Mouse (Mus musculus) bone marrow macrophage, adult 2 months (primary cell): ENCODE results near the gene Serping1. TPM values are rescaled to one million over a fixed set of nuclear protein-coding genes. Genes with fewer than 3 reads are reported as not detected.
"Not testable (repeated sequence)": the region's sequence is repeated elsewhere in the genome, so short reads cannot be mapped to it uniquely, and the experiment has no call there.

Experiments used
- H3K27ac ChIP-seq: 2 replicates; pipeline ENCODE4 v1.5.1; 2012; ENCODE audit warnings: low read depth, low read length; ENCODE audit not compliant: insufficient read depth
- H3K4me1 ChIP-seq: 2 replicates; pipeline ENCODE4 v1.6.1; 2012; ENCODE audit warnings: low read length; ENCODE audit not compliant: control insufficient read depth, insufficient read depth
- H3K4me3 ChIP-seq: 2 replicates; pipeline ENCODE4 v1.5.1; 2012; ENCODE audit warnings: mild to moderate bottlenecking, low read length, moderate library complexity; ENCODE audit not compliant: insufficient read depth
- CTCF ChIP-seq: IDR thresholded peaks from 2 replicates; pipeline ENCODE4 v1.5.1; 2012; ENCODE audit warnings: low read depth, mild to moderate bottlenecking, low read length, moderate library complexity
- POLR2A ChIP-seq: IDR thresholded peaks from 2 replicates; pipeline ENCODE4 v1.6.1; 2012; ENCODE audit warnings: mild to moderate bottlenecking, low read depth, low read length, borderline replicate concordance
- polyA plus RNA-seq: library from polyadenylated mRNA; stranded (reverse); fragments of >200 nt; gene quantifications from 2 replicates; pipeline ENCODE4 v1.2.4, GENCODE M21; 2012; ENCODE audit not compliant: missing spikeins, insufficient read depth, insufficient read length

The Serping1 gene
- polyA plus RNA-seq, 1 experiment = 0.83 TPM

DNA sequence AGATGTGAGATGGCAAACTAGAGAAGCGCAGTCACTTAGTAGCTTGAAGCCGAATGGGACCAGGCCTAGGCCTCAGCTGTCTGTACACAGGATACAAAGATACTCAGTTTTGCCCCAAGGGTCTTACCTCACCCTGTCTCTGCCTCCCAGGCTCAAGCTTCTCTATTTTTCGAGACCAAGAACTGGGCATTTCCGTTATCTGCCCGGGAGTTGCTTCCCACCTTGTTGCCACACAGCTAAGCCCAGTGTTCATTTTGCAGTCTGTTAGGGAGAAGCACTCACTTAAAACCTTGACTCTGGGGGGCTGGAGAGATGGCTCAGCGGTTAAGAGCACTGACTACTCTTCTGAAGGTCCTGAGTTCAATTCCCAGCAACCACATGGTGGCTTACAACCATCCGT lies 28.7 kb upstream of the Serping1 start:
- Histone ChIP-seq H3K4me3 (no peak overlapping the region), H3K27ac (no peak overlapping the region), H3K4me1 (peaks cover 6% of the 10 kb centered on the region)
- TF ChIP-seq CTCF (no peak), POLR2A (no peak)

DNA sequence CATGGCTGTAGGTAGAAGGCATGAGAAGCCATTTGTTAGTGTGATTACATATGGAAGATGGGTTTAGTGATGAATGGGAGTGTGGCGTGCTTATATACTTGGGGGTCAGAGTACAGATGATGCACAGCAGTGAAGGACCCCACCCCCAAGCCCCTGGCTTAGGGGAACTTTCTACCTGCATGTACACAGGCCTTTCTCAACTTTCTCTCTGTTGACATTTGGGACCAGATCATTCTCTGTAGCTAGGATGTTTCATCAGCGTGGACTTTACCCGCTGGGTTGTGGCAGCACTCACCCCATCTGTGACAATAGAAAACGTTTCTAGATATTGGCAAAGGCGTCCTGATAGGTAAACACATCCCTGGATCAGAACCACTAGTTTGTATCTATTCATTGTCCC lies 26.0 kb upstream of the Serping1 start:
- H3K4me1 ChIP-seq, H3K4me3 ChIP-seq, H3K27ac ChIP-seq: not testable (repeated sequence)

DNA sequence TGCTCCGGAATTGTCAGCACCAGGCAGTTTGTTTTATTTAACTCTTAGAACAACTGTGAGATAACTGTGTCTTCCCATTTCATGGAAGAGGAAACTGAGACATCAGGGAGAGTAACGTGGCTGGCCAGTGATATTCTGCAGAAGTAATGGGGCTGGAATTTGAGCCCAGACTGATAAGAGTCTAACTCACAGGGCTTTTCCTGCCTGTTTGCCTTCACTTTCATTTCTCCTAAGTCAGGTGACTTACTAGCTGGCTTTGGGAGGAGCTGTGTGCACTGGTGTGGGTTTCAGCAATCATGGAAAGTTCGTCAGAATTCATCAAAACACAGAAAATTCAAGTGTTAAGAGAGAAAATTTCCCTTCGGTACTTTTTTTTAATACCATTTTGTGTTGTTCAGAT lies 25.1 kb upstream of the Serping1 start:
- Histone ChIP-seq H3K4me1 (peaks cover 9% of the 10 kb centered on the region), H3K4me3 (peak overlapping the region; percentile 29; the same call in 1 of the 2 replicates), H3K27ac (peak overlapping the region; percentile 25)
- no peak for TF ChIP-seq POLR2A
- TF ChIP-seq CTCF = no peak

DNA sequence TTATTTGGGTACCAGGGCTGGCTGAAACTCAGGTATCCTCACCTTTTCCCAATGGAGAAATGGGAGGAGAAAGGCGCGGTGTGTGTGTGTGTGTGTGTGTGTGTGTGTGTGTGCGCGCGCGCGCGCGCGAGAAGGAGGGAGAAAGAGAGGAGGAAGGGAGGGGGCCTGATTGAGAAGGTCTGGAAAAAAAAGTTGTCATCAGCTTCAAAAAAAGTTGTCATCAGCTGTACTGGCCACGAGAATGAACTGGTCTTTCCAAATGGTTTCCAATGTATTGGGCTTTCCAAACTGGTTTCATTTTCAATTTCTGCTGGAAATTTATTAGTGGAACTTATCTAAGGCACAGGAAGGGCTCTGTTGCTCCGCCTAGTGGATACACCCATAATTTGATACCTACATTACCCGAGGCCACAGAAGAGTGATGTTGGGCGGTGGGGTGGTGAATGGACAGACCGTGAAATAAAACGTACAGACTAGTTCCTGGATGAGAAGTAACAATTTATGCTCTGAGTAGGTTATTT lies 23.9 kb upstream of the Serping1 start:
- Histone ChIP-seq H3K27ac (peak overlapping the region; percentile 63), H3K4me3 (peak overlapping the region; percentile 79), H3K4me1 (peaks cover 11% of the 10 kb centered on the region)
- TF ChIP-seq POLR2A = no peak
- no peak for TF ChIP-seq CTCF

DNA sequence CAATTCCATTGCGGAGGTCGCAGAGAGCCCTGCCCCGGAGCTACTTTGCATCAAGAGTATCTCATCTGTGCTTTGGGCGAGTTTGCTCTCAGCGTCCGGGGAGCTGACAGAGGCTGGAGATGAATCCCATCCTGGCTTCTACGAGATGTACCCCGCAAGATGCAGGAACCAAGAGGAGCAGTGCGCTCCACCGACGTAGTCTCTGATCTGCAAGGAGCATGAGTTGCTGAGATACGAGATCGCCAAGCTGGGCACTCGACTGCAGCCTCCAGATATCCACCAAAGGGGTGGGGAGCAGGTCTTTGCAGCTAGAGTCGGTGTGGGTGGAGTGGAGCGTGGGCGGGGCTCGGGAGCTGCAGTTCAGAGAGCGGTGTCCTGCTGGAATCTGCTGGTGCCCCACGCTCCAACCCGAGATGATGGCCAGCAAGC lies 23.3 kb upstream of the Serping1 start, which contains the start of gene Ube2l6:
Gene Ube2l6 (plus strand): TSS at position 336 of the 429 bp plus-strand sequence.
- TF ChIP-seq CTCF (no peak), POLR2A (0 out of 2 replicates have a peak, but pooled peaks have one; percentile 2)
- peak within 1 kb of the TSS; percentile 79 for H3K4me3 ChIP-seq
- H3K27ac ChIP-seq = peak within 1 kb of the TSS; percentile 63
- H3K4me1 ChIP-seq = peaks cover 15% of the 10 kb centered on the region

DNA sequence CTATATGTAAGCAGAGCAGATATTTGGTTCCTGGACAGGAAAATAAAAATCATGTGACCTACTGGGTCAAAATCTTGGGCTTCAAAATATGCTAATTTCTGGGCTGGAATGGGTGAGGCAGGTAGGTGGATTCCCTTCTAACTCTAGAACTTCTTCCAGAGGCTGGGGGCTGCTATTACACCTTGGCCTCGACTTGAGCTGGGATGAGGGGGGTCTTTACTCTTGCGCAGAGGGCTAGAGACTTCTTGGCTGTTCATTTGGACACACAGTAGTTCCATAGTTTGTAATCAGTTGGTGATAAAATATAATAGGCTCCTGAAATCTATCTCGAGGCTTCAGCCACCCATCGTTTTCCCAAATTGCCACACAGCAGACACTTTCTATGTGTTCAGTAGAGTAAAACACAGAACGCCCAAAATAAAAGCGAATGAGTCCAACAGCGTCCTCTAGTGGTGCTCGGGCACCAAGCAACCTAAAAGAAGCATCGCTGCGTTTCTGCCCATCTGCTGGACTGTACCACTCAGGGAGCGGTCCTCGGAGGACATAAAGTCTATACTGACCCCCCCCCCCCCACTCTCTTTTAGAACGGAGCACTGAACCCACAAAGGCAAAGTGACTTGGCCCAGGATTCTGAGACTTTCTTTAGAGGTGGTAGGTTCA lies 22.7 kb upstream of the Serping1 start:
- Histone ChIP-seq H3K27ac (peak overlapping the region; percentile 63; the same call in 1 of the 2 replicates), H3K4me1 (peaks cover 20% of the 10 kb centered on the region), H3K4me3 (peak overlapping the region; percentile 79)
- TF ChIP-seq CTCF (peak; percentile 93), POLR2A (no peak)

DNA sequence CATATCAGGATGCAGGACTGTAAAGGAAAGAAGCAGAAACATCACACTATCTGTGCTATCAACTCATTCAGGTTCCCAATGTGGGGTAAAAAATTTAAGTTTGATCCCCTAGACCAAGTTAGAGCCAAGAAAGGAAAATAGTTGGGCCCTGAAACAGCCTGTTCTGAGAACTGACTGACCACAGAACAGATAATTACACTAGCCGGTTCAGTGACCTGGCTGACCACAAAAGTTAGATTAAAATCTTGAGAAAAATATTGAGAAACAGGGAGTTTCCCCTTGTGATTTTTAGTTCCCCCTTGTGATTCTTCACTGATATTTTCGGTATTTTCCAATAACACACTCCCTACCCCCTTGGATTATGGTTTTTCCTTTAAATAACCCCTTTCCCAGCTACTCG lies 18.6 kb upstream of the Serping1 start:
- H3K4me1 ChIP-seq = peaks cover 27% of the 10 kb centered on the region
- no peak overlapping the region for H3K4me3 ChIP-seq
- H3K27ac ChIP-seq = peak overlapping the region; percentile 6; the same call in 1 of the 2 replicates
- no peak for TF ChIP-seq CTCF
- no peak for TF ChIP-seq POLR2A

DNA sequence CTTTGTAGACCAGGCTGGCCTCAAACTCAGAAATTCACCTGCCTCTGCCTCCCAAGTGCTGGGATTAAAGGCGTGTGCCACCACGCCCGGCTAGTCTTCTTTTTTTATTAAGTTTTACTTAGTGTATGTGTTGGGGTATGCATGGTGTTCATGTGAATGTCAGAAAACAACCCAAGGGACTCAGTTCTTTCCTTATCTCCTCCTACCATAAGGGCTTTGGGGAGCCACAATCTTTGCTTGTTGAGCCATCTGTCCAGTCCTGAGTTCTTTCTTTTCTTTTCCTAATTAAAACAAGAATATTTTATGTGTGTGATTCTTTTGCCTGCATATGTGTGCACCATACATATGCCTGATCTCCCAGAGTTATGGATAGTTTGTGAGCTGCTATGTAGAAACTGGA lies 17.9 kb upstream of the Serping1 start:
- H3K4me1 ChIP-seq = peaks cover 33% of the 10 kb centered on the region
- H3K4me3 ChIP-seq = no peak overlapping the region
- TF ChIP-seq POLR2A (no peak), CTCF (no peak)
- no peak overlapping the region for H3K27ac ChIP-seq

DNA sequence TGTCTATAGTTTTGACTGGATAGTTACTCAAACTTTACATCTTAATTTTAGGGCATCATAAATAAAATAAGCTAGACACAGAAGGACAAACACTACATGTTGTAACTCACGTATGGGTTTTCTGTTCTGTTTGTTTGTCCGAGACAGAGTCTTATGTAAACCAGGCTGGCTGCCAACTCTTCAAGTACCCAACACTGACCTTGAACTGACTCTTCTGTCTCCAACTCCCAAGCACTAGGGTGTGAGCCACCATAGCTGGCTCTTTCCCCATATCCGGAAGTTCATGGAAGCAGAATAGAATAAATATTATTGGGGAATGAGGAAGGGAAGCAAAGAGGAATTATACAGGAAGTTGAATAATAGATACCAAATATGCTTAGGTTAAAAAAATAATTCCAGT lies 17.3 kb upstream of the Serping1 start:
- peaks cover 34% of the 10 kb centered on the region for H3K4me1 ChIP-seq
- TF ChIP-seq POLR2A (no peak), CTCF (no peak)
- H3K4me3 ChIP-seq = no peak overlapping the region
- H3K27ac ChIP-seq = no peak overlapping the region

DNA sequence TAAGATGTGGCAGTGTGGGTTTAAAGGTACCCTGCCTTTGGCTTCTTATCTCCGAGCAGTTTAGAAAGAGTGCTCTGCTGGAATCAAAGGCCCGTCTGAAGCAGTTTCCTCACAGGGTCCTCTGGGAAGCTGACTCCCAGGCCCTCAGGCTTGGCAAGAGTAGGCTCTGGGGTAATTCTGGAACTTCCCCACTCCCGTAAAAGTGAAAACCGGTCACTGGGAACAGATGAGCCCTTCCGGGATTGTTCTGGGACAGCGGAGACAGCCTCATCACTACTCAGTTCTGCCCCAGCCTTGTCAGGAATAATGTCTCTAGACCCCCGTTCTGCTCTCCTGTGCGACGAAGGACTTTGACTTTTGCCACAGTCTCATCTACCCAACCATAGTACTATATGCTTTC lies 15.2 kb upstream of the Serping1 start:
- Histone ChIP-seq H3K4me1 (peaks cover 41% of the 10 kb centered on the region), H3K4me3 (no peak overlapping the region), H3K27ac (no peak overlapping the region)
- no peak for TF ChIP-seq POLR2A
- no peak for TF ChIP-seq CTCF

DNA sequence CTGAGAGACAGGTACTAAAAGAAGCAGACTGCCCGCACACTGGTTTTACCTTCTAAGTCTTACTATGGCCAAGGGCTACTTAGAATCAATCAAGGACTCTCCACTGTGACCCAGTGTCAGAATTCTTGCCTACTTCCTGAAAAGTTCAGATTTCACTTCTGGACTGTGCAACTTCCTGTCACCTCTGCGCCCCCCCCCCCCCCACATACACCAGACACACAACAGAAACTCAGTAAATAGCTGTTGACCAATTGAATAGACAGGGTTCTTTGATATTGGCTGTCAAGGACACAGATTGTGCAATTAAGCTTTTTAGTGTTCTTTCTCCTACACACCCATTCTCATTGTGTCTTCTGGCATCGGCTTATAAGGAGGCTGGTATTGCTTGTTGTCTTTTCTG lies 13.1 kb upstream of the Serping1 start:
- Histone ChIP-seq H3K27ac (peak overlapping the region; percentile 30), H3K4me3 (no peak overlapping the region), H3K4me1 (peaks cover 51% of the 10 kb centered on the region)
- no peak for TF ChIP-seq POLR2A
